Mouse (Mus musculus) forebrain, embryonic 11.5 days (tissue): Measurements from ENCODE around the gene Rubcn. TPM values are rescaled to one million over a fixed set of nuclear protein-coding genes. Genes with fewer than 3 reads are reported as not detected.
A peak's percentile ranks its signal among the peaks of the same experiment; 100 is the strongest.

Experiments used
- ATAC-seq: fragments of 200-750 bp; cut with Nextera tagmentation; replicated peaks from 2 replicates; pipeline ENCODE4 v1.8.0; 2017; ENCODE audit warnings: moderate TSS enrichment; ENCODE audit not compliant: low FRiP score
- DNase-seq: peaks from one replicate; pipeline ENCODE4 v3.0.0-alpha.2; 2017; ENCODE audit warnings: low spot score
- H3K27ac ChIP-seq: fragments of 300-500 bp; sonication (generic); 2 replicates; pipeline ENCODE4 v1.5.1; 2014; ENCODE audit warnings: low read depth, low read length
- H3K27me3 ChIP-seq: fragments of 300-500 bp; sonication (generic); 2 replicates; pipeline ENCODE4 v1.6.1; 2014; ENCODE audit warnings: mild to moderate bottlenecking, low read length, mixed read lengths; ENCODE audit not compliant: control insufficient read depth, insufficient read depth
- H3K36me3 ChIP-seq: fragments of 300-500 bp; sonication (generic); 2 replicates; pipeline ENCODE4 v1.6.1; 2014; ENCODE audit warnings: mild to moderate bottlenecking, low read length, moderate library complexity, mixed read lengths; ENCODE audit not compliant: control insufficient read depth, insufficient read depth
- H3K4me1 ChIP-seq: fragments of 300-500 bp; sonication (generic); replicated peaks from 2 replicates; pipeline ENCODE4 v1.6.1; 2014; ENCODE audit warnings: low read length, mixed read lengths; ENCODE audit not compliant: control insufficient read depth, insufficient read depth
- H3K4me2 ChIP-seq: fragments of 300-500 bp; sonication (generic); 2 replicates; pipeline ENCODE4 v1.6.1; 2014; ENCODE audit warnings: low read depth, mild to moderate bottlenecking, low read length, moderate library complexity, mixed read lengths; ENCODE audit not compliant: severe bottlenecking
- H3K4me3 ChIP-seq: fragments of 300-500 bp; sonication (generic); 2 replicates; pipeline ENCODE4 v1.5.1; 2014; ENCODE audit warnings: low read depth, low read length
- H3K9ac ChIP-seq: fragments of 300-500 bp; sonication (generic); 2 replicates; pipeline ENCODE4 v1.6.1; 2014; ENCODE audit warnings: low read length
- H3K9me3 ChIP-seq: fragments of 300-500 bp; sonication (generic); 2 replicates; pipeline ENCODE4 v1.6.1; 2016; ENCODE audit warnings: low read length, mixed read lengths; ENCODE audit not compliant: control insufficient read depth
- WGBS: fragments of 180-500 bp; shearing (Covaris S2); extraction: QIAGEN DNeasy Blood & Tissue Kit; methylation state at CpG from one replicate; pipeline ENCODE4 v1.1.7; 2014; 5-methylcytosine and 5-hydroxymethylcytosine counted together
- polyA plus RNA-seq: library from polyadenylated mRNA; unstranded; fragments of >200 nt; fragmentation: Nextera tagmentation; extraction: Ambion mirVana; gene quantifications from 2 replicates; pipeline ENCODE4 v1.2.1, GENCODE M21; 2014

Rubcn gene
- polyA plus RNA-seq, 1 experiment from 2014 or later, result 21.7 TPM

GRCm38 (mm10) chr16:32902051-32902428, 24.5 kb upstream of the Rubcn start:
- ATAC-seq, result no peak

GRCm38 (mm10) chr16:32901360-32902050, 23.9 kb upstream of the Rubcn start:
- 86% methylated on average over 2 of the region's 2 CpGs for WGBS
- Histone ChIP-seq H3K27ac (no peak overlapping the region), H3K36me3 (no peaks in the 10 kb centered on the region), H3K4me2 (no peak overlapping the region), H3K4me3 (no peak overlapping the region), H3K9ac (no peak overlapping the region), H3K9me3 (no peaks in the 10 kb centered on the region), H3K4me1 (no peaks in the 10 kb centered on the region), H3K27me3 (no peaks in the 10 kb centered on the region)
- ATAC-seq (no peak), DNase-seq (no peak)

More at GRCm38 (mm10) chr16:32902051-32902428, 24.5 kb upstream of the Rubcn start:
- Histone ChIP-seq H3K27me3 (no peaks in the 10 kb centered on the region), H3K9me3 (no peaks in the 10 kb centered on the region), H3K27ac (no peak overlapping the region), H3K36me3 (no peaks in the 10 kb centered on the region), H3K9ac (no peak overlapping the region), H3K4me1 (no peaks in the 10 kb centered on the region), H3K4me2 (no peak overlapping the region), H3K4me3 (no peak overlapping the region)
- DNase-seq, result no peak
- 72% methylated on average over 3 of the region's 3 CpGs for WGBS

GRCm38 (mm10) chr16:32896126-32896525, 18.6 kb upstream of the Rubcn start:
- Histone ChIP-seq H3K4me1 (no peaks in the 10 kb centered on the region), H3K27me3 (no peaks in the 10 kb centered on the region), H3K9me3 (no peaks in the 10 kb centered on the region), H3K4me2 (no peak overlapping the region), H3K9ac (no peak overlapping the region), H3K36me3 (peaks cover 4% of the 10 kb centered on the region; the same call in 1 of the 2 replicates), H3K4me3 (no peak overlapping the region), H3K27ac (no peak overlapping the region)
- DNase-seq, result no peak
- no peak for ATAC-seq

GRCm38 (mm10) chr16:32889881-32890280, 12.3 kb upstream of the Rubcn start:
- DNase-seq, result no peak
- Histone ChIP-seq H3K4me3 (no peak overlapping the region), H3K27me3 (no peaks in the 10 kb centered on the region), H3K4me1 (no peaks in the 10 kb centered on the region), H3K27ac (no peak overlapping the region), H3K4me2 (no peak overlapping the region), H3K9ac (no peak overlapping the region), H3K36me3 (peaks cover 7% of the 10 kb centered on the region), H3K9me3 (no peaks in the 10 kb centered on the region)
- 74% methylated on average over 2 of the region's 2 CpGs for WGBS
- ATAC-seq, result no peak

- no peaks in the 10 kb centered on the region for H3K9me3 ChIP-seq
- no peak overlapping the region for H3K4me3 ChIP-seq
- no peak for DNase-seq
- no peak overlapping the region for H3K27ac ChIP-seq
- H3K36me3 ChIP-seq, result peaks cover 7% of the 10 kb centered on the region
- H3K27me3 ChIP-seq, result no peaks in the 10 kb centered on the region
- WGBS, result 85% methylated on average over 7 of the region's 7 CpGs
- H3K4me2 ChIP-seq, result no peak overlapping the region
- H3K9ac ChIP-seq, result no peak overlapping the region
- no peaks in the 10 kb centered on the region for H3K4me1 ChIP-seq
- ATAC-seq, result no peak
Measured at GRCm38 (mm10) chr16:32887996-32888395, 10.4 kb upstream of the Rubcn start.

GRCm38 (mm10) chr16:32881538-32881937, 4.0 kb upstream of the Rubcn start:
- Histone ChIP-seq H3K4me1 (no peaks in the 10 kb centered on the region; the same call in 1 of the 2 replicates), H3K36me3 (no peaks in the 10 kb centered on the region), H3K9ac (no peak overlapping the region), H3K4me3 (no peak overlapping the region), H3K9me3 (no peaks in the 10 kb centered on the region), H3K27me3 (no peaks in the 10 kb centered on the region), H3K4me2 (no peak overlapping the region), H3K27ac (no peak overlapping the region)
- ATAC-seq (no peak), DNase-seq (no peak)
- WGBS, result 82% methylated on average over 7 of the region's 7 CpGs

- H3K27me3 ChIP-seq, result no peaks in the 10 kb centered on the region
- no peaks in the 10 kb centered on the region; the same call in 1 of the 2 replicates for H3K4me1 ChIP-seq
- no peaks in the 10 kb centered on the region for H3K9me3 ChIP-seq
- H3K36me3 ChIP-seq, result no peaks in the 10 kb centered on the region
- DNase-seq, result no peak
- H3K4me3 ChIP-seq, result peak overlapping the region; percentile 92; the same call in 1 of the 2 replicates
- H3K9ac ChIP-seq, result peak overlapping the region; percentile 86; the same call in 1 of the 2 replicates
- WGBS, result 88% methylated on average over 14 of the region's 14 CpGs
- peak overlapping the region; percentile 62; the same call in 1 of the 2 replicates for H3K4me2 ChIP-seq
- no peak for ATAC-seq
- no peak overlapping the region for H3K27ac ChIP-seq
Measured at GRCm38 (mm10) chr16:32878972-32879926, 1.7 kb upstream of the Rubcn start.

- peak overlapping the region; percentile 86 for H3K9ac ChIP-seq
- peak overlapping the region; percentile 62 for H3K4me2 ChIP-seq
- no peaks in the 10 kb centered on the region for H3K36me3 ChIP-seq
- peak overlapping the region; percentile 92 for H3K4me3 ChIP-seq
- DNase-seq (no peak), ATAC-seq (peak; percentile 65)
- no peaks in the 10 kb centered on the region; the same call in 1 of the 2 replicates for H3K4me1 ChIP-seq
- H3K27ac ChIP-seq, result no peak overlapping the region
- H3K27me3 ChIP-seq, result no peaks in the 10 kb centered on the region
- under 1% methylated on average over 32 of the region's 34 CpGs for WGBS
- no peaks in the 10 kb centered on the region for H3K9me3 ChIP-seq
Measured at GRCm38 (mm10) chr16:32878157-32878598, 612 bp upstream of the Rubcn start.
